Mouse (Mus musculus) embryonic facial prominence, embryonic 14.5 days (tissue): Measurements from ENCODE around the gene Fa2h. TPM values are rescaled to one million over a fixed set of nuclear protein-coding genes. Genes with fewer than 3 reads are reported as not detected.

Experiments used
- ATAC-seq: fragments of 200-750 bp; cut with Nextera tagmentation; 2 replicates; pipeline ENCODE4 v1.8.0; 2017; ENCODE audit warnings: low read depth, moderate number of reproducible peaks, moderate TSS enrichment
- DNase-seq: peaks from one replicate; pipeline ENCODE4 v3.0.0-alpha.2; 2015; ENCODE audit warnings: low spot score
- H3K27ac ChIP-seq: fragments of 300-500 bp; sonication (generic); replicated peaks from 2 replicates; pipeline ENCODE4 v1.5.1; 2014; ENCODE audit warnings: low read depth, mild to moderate bottlenecking, low read length, moderate library complexity
- H3K27me3 ChIP-seq: fragments of 300-500 bp; sonication (generic); replicated peaks from 2 replicates; pipeline ENCODE4 v1.6.1; 2014; ENCODE audit warnings: low read length; ENCODE audit not compliant: control insufficient read depth, insufficient read depth
- H3K36me3 ChIP-seq: fragments of 300-500 bp; sonication (generic); 2 replicates; pipeline ENCODE4 v1.6.1; 2014; ENCODE audit warnings: low read length, mixed read lengths; ENCODE audit not compliant: control insufficient read depth, insufficient read depth
- H3K4me1 ChIP-seq: fragments of 300-500 bp; sonication (generic); 2 replicates; pipeline ENCODE4 v1.6.1; 2014; ENCODE audit warnings: antibody characterized with exemption, low read length; ENCODE audit not compliant: control insufficient read depth, insufficient read depth
- H3K4me2 ChIP-seq: fragments of 300-500 bp; sonication (generic); 2 replicates; pipeline ENCODE4 v1.6.1; 2014; ENCODE audit warnings: low read depth, mild to moderate bottlenecking, low read length, moderate library complexity, mixed read lengths
- H3K4me3 ChIP-seq: fragments of 300-500 bp; sonication (generic); 2 replicates; pipeline ENCODE4 v1.5.1; 2014; ENCODE audit warnings: low read depth, mild to moderate bottlenecking, low read length
- H3K9ac ChIP-seq: fragments of 300-500 bp; sonication (generic); 2 replicates; pipeline ENCODE4 v1.6.1; 2014; ENCODE audit warnings: low read depth, mild to moderate bottlenecking, low read length, moderate library complexity, mixed read lengths
- H3K9me3 ChIP-seq: fragments of 300-500 bp; sonication (generic); 2 replicates; pipeline ENCODE4 v1.6.1; 2016; ENCODE audit warnings: low read length; ENCODE audit not compliant: control insufficient read depth
- WGBS: fragments of 180-500 bp; shearing (Covaris S2); extraction: QIAGEN DNeasy Blood & Tissue Kit; methylation state at CpG from one replicate; pipeline ENCODE4 v1.1.7; 2014; 5-methylcytosine and 5-hydroxymethylcytosine counted together
- polyA plus RNA-seq: library from polyadenylated mRNA; unstranded; fragments of >200 nt; fragmentation: Nextera tagmentation; extraction: Ambion mirVana; gene quantifications from 2 replicates; pipeline ENCODE4 v1.2.1, GENCODE M21; 2014

Fa2h gene
- 0.13 and 0.22 TPM in 2 replicates for polyA plus RNA-seq

GRCm38 (mm10) chr8:111393391-111394363 lies at the start of gene Fa2h:
TSS of gene Fa2h (minus strand) at chr8:111393824.
- WGBS: 2% methylated on average over 26 of the region's 71 CpGs

DNA sequence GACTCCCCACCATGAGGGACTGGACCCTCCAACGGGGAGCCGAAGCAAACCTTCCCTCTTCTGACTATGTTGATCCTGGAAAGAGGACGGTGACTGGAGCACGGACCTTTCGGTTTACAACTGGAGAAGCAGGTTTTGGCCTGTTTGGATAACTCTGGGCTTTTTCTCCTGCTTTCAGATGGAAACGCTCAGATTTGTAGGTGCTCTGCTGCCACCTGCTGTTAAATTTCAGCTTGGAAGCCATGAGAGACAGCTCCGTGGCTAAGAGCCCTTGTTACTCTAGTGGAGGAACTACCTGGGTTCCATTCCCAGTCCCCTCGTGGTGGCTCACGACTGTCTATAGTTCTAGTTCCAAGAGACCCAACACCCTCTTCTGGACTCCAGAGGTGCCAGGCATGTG lies 45.6 kb upstream of the Fa2h start:
- DNase-seq: peak; percentile 91

More at GRCm38 (mm10) chr8:111393391-111394363, at the start of gene Fa2h:
- Histone ChIP-seq H3K9me3 (no peaks in the 10 kb centered on the region), H3K27me3 (peaks cover 51% of the 10 kb centered on the region), H3K4me2 (peak within 1 kb of the TSS; percentile 83), H3K36me3 (no peaks in the 10 kb centered on the region), H3K9ac (peak within 1 kb of the TSS; percentile 46; the same call in 1 of the 2 replicates), H3K4me1 (peaks cover 6% of the 10 kb centered on the region; the same call in 1 of the 2 replicates), H3K27ac (no peak within 1 kb of the TSS), H3K4me3 (peak within 1 kb of the TSS; percentile 43)
- peak; percentile 90 for DNase-seq
- peak; percentile 98 for ATAC-seq

DNA sequence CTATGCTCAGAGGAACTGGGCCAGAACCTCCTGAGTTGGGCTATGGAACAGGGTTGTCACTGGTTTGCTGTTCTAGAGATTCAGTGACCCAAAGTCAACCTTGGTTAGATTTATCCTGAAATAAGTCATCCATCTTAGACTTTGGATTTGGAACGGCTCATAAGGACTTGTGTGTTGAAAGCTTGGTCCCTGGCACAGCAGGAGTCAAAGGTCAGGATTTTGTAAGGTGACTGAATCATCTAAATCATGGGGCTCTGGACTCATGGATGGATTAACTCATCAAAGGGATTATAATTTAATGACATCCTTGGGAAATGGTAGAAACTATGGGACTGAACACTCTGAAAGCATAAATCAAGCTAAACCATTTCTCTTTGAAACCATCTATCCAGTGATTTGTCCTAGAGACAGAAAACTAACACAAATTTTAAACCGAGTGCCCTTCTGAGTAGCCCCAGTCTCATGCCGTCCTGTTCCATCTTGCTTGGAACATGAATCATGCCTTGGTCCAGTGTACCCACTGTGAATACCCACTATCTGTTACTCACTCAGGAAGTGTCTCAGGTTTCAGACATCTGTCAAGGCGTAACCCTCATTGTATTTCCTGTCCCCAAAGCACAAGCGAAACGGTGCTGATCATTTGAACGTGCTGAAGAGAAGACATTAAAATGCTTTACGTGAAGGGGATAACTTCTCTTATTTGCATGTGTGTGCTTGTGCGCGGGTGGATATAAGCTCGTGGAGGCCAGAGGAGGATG lies 41.6 kb upstream of the Fa2h start:
- no peak for DNase-seq
- no peak for ATAC-seq
- no peaks in the 10 kb centered on the region for H3K27me3 ChIP-seq
- H3K4me2 ChIP-seq: no peak overlapping the region
- H3K9me3 ChIP-seq: no peaks in the 10 kb centered on the region
- H3K4me3 ChIP-seq: no peak overlapping the region
- H3K4me1 ChIP-seq: no peaks in the 10 kb centered on the region
- WGBS: 51% methylated on average over 11 of the region's 11 CpGs
- no peak overlapping the region for H3K27ac ChIP-seq
- no peak overlapping the region for H3K9ac ChIP-seq
- no peaks in the 10 kb centered on the region for H3K36me3 ChIP-seq

More for the DNA sequence above, 45.6 kb upstream of the Fa2h start:
- Histone ChIP-seq H3K9me3 (no peaks in the 10 kb centered on the region), H3K9ac (peak overlapping the region; percentile 48; the same call in 1 of the 2 replicates), H3K27me3 (no peaks in the 10 kb centered on the region), H3K4me2 (no peak overlapping the region), H3K27ac (no peak overlapping the region), H3K4me1 (no peaks in the 10 kb centered on the region), H3K4me3 (no peak overlapping the region), H3K36me3 (no peaks in the 10 kb centered on the region)
- WGBS: 11% methylated on average over 9 of the region's 9 CpGs
- ATAC-seq: peak; percentile 60; the same call in 1 of the 2 replicates

- Histone ChIP-seq H3K27ac (no peak overlapping the region), H3K4me2 (no peak overlapping the region), H3K9ac (no peak overlapping the region), H3K27me3 (no peaks in the 10 kb centered on the region), H3K9me3 (no peaks in the 10 kb centered on the region), H3K4me1 (no peaks in the 10 kb centered on the region), H3K36me3 (no peaks in the 10 kb centered on the region), H3K4me3 (no peak overlapping the region)
- ATAC-seq (no peak), DNase-seq (no peak)
- 85% methylated on average over 9 of the region's 9 CpGs for WGBS
These were observed 31.0 kb upstream of the Fa2h start for GRCm38 (mm10) chr8:111424646-111425045.

DNA sequence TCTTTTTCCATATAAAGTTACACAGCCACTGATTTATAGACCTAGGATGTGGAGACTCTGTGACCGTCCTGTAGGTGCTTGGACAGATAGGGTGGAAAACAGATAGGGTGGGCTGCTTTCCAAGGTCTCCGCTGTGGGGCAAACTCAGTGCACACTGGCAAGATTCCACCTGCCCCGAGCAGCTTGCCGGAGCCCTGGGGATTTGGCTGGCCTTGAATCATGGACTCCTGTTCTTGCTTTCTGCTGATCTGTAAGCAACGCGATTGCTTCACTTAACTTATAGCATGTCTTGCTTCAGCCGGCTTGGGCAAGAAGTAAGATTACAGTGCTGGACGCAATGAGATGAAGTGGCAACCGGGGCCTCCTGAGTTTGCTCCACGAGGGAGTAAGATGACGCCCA lies 30.6 kb upstream of the Fa2h start:
- Histone ChIP-seq H3K27ac (no peak overlapping the region), H3K4me1 (no peaks in the 10 kb centered on the region), H3K27me3 (no peaks in the 10 kb centered on the region), H3K36me3 (no peaks in the 10 kb centered on the region), H3K4me2 (no peak overlapping the region), H3K4me3 (no peak overlapping the region), H3K9me3 (no peaks in the 10 kb centered on the region), H3K9ac (no peak overlapping the region)
- DNase-seq (no peak), ATAC-seq (no peak)
- WGBS: 73% methylated on average over 11 of the region's 11 CpGs

DNA sequence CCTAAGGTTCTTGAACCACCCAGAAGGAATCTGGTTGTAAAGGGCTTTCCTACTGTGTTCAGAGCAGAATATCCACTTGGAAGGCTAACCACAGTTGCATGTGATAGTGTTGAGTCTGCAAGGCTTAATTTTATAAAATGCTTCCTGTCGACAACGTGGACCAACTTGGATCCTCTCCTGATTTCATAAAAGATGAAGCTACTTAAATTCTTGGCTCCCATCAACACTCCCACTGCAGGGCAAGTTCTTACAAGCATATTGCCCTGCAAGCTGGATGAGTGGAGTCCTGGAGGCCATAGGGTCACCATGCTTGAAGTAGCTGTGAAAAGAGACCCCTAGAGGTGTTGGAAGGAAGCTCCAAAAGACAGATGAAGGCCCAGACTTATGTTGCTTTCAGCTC lies 29.0 kb upstream of the Fa2h start:
- DNase-seq (no peak), ATAC-seq (no peak)
- H3K9me3 ChIP-seq: no peaks in the 10 kb centered on the region
- 56% methylated on average over 2 of the region's 2 CpGs for WGBS
- no peaks in the 10 kb centered on the region for H3K4me1 ChIP-seq
- no peaks in the 10 kb centered on the region for H3K27me3 ChIP-seq
- no peak overlapping the region for H3K9ac ChIP-seq
- no peak overlapping the region for H3K27ac ChIP-seq
- no peak overlapping the region for H3K4me2 ChIP-seq
- H3K4me3 ChIP-seq: no peak overlapping the region
- H3K36me3 ChIP-seq: no peaks in the 10 kb centered on the region

GRCm38 (mm10) chr8:111419171-111419570 lies 25.5 kb upstream of the Fa2h start:
- ATAC-seq (no peak), DNase-seq (no peak)
- Histone ChIP-seq H3K9me3 (no peaks in the 10 kb centered on the region), H3K27ac (no peak overlapping the region), H3K27me3 (no peaks in the 10 kb centered on the region), H3K4me3 (no peak overlapping the region), H3K4me1 (no peaks in the 10 kb centered on the region), H3K36me3 (no peaks in the 10 kb centered on the region), H3K4me2 (no peak overlapping the region), H3K9ac (no peak overlapping the region)
- WGBS: 75% methylated on average over 3 of the region's 3 CpGs

GRCm38 (mm10) chr8:111418601-111419000 lies 25.0 kb upstream of the Fa2h start:
- 21% methylated on average over 9 of the region's 9 CpGs for WGBS
- Histone ChIP-seq H3K27ac (no peak overlapping the region), H3K36me3 (no peaks in the 10 kb centered on the region), H3K4me1 (no peaks in the 10 kb centered on the region), H3K9me3 (no peaks in the 10 kb centered on the region), H3K4me2 (no peak overlapping the region), H3K9ac (no peak overlapping the region), H3K27me3 (no peaks in the 10 kb centered on the region), H3K4me3 (no peak overlapping the region)
- ATAC-seq: no peak
- DNase-seq: peak; percentile 16
